Mouse (Mus musculus) limb, embryonic 14.5 days (tissue): ENCODE measurements around the gene Rbks. TPM values are rescaled to one million over a fixed set of nuclear protein-coding genes. Genes with fewer than 3 reads are reported as not detected.
A peak's percentile ranks its signal among the peaks of the same experiment; 100 is the strongest.

ENCODE experiments used
- ATAC-seq: fragments of 200-750 bp; cut with Nextera tagmentation; 2 replicates; pipeline ENCODE4 v1.8.0; 2017; ENCODE audit warnings: low read depth, moderate number of reproducible peaks, moderate TSS enrichment; ENCODE audit not compliant: low FRiP score
- DNase-seq: peaks from one replicate; pipeline ENCODE4 v3.0.0-alpha.2; 2015; ENCODE audit warnings: low spot score
- H3K27ac ChIP-seq: fragments of 300-500 bp; sonication (generic); replicated peaks from 2 replicates; pipeline ENCODE4 v1.5.1; 2014; ENCODE audit warnings: low read depth, mild to moderate bottlenecking, low read length, moderate library complexity, mixed read lengths
- H3K27me3 ChIP-seq: fragments of 300-500 bp; sonication (generic); 2 replicates; pipeline ENCODE4 v1.6.1; 2014; ENCODE audit warnings: low read length, mixed read lengths; ENCODE audit not compliant: control insufficient read depth, insufficient read depth
- H3K36me3 ChIP-seq: fragments of 300-500 bp; sonication (generic); 2 replicates; pipeline ENCODE4 v1.6.1; 2014; ENCODE audit warnings: mild to moderate bottlenecking, low read length, moderate library complexity, mixed read lengths; ENCODE audit not compliant: control insufficient read depth, insufficient read depth
- H3K4me1 ChIP-seq: fragments of 300-500 bp; sonication (generic); 2 replicates; pipeline ENCODE4 v1.6.1; 2014; ENCODE audit warnings: antibody characterized with exemption, low read length, mixed read lengths; ENCODE audit not compliant: control insufficient read depth, insufficient read depth
- H3K4me2 ChIP-seq: fragments of 300-500 bp; sonication (generic); replicated peaks from 2 replicates; pipeline ENCODE4 v1.6.1; 2014; ENCODE audit warnings: low read depth, mild to moderate bottlenecking, low read length, moderate library complexity; ENCODE audit not compliant: severe bottlenecking
- H3K4me3 ChIP-seq: fragments of 300-500 bp; sonication (generic); replicated peaks from 2 replicates; pipeline ENCODE4 v1.5.1; 2014; ENCODE audit warnings: low read length
- H3K9ac ChIP-seq: fragments of 300-500 bp; sonication (generic); 2 replicates; pipeline ENCODE4 v1.6.1; 2014; ENCODE audit warnings: mild to moderate bottlenecking, low read depth, low read length, moderate library complexity; ENCODE audit not compliant: severe bottlenecking
- H3K9me3 ChIP-seq: fragments of 300-500 bp; sonication (generic); 2 replicates; pipeline ENCODE4 v1.6.1; 2016; ENCODE audit warnings: low read length; ENCODE audit not compliant: control insufficient read depth
- POLR2A ChIP-seq: fragments of 200-500 bp; IDR thresholded peaks from 2 replicates; pipeline ENCODE4 v1.8.0; 2012; ENCODE audit warnings: inconsistent platforms, mild to moderate bottlenecking, moderate library complexity, borderline replicate concordance; ENCODE audit not compliant: insufficient read depth, insufficient read length; ENCODE audit errors: extremely low read depth
- WGBS: fragments of 180-500 bp; shearing (Covaris S2); extraction: QIAGEN DNeasy Blood & Tissue Kit; methylation state at CpG from one replicate; pipeline ENCODE4 v1.1.7; 2014; 5-methylcytosine and 5-hydroxymethylcytosine counted together
- polyA plus RNA-seq, 2 experiments: library from polyadenylated mRNA; depleted of rRNA in 1 of 2; stranded (reverse) in 1 of 2; unstranded in 1 of 2; fragments of >200 nt; fragmentation: Nextera tagmentation in 1 of 2; extraction: Ambion mirVana in 1 of 2; gene quantifications; 2 replicates each; pipeline versions ENCODE4 v1.2.1 to v1.2.3; 2012 to 2014

Gene Rbks
- polyA plus RNA-seq, 2 experiments: 1.9 to 2.2 TPM

DNA sequence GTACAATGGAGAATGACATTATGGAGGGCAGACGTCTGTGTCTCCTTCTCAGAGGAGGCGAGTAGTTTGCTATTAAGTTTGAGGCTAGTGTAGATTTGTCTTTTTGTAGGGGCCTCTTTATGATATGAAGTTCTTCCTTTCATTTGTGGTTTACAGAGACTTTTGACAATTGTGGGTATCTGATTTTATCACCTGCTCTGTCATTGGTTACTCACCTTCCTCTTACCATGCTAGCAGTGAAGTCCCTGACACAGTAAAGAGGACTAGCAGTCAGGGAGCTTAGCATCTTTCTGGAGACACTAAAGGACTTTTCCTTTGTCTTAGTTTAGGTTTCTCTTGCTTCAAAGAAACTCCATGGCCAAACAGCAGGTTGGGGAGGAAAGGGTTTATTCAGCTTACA, 28.5 kb upstream of the Rbks start:
- Histone ChIP-seq H3K27me3 (no peaks in the 10 kb centered on the region), H3K9ac (no peak overlapping the region), H3K36me3 (no peaks in the 10 kb centered on the region), H3K4me3 (no peak overlapping the region), H3K9me3 (no peaks in the 10 kb centered on the region), H3K27ac (no peak overlapping the region), H3K4me1 (no peaks in the 10 kb centered on the region), H3K4me2 (no peak overlapping the region)
- ATAC-seq (no peak), DNase-seq (no peak)
- WGBS: 97% methylated on average over 2 of the region's 2 CpGs
- TF ChIP-seq POLR2A: no peak

DNA sequence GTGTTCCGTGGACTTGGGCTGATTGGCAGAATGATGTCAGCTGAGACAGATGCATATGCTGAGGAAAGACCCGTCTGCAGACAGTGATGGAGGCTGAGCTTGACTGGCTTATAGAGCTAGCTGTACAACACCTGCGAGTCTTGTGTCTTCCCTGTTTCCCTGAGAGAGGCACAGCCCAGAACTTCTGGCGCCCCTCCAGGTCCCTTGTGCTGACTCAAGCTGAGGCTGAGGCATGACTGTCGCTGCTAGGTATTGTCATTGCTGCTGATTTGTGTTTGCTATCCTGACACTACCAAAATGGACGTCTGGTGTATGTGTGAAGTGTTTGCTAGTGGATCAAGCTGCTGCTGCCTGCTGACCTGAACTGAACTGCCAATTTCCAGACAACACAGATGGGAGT, 27.1 kb upstream of the Rbks start:
- H3K4me3 ChIP-seq: no peak overlapping the region
- DNase-seq: no peak
- no peaks in the 10 kb centered on the region for H3K9me3 ChIP-seq
- TF ChIP-seq POLR2A: no peak
- WGBS: 66% methylated on average over 6 of the region's 6 CpGs
- no peak overlapping the region for H3K27ac ChIP-seq
- H3K36me3 ChIP-seq: no peaks in the 10 kb centered on the region
- H3K4me2 ChIP-seq: no peak overlapping the region
- no peaks in the 10 kb centered on the region for H3K4me1 ChIP-seq
- H3K9ac ChIP-seq: no peak overlapping the region
- no peaks in the 10 kb centered on the region for H3K27me3 ChIP-seq
- no peak for ATAC-seq

DNA sequence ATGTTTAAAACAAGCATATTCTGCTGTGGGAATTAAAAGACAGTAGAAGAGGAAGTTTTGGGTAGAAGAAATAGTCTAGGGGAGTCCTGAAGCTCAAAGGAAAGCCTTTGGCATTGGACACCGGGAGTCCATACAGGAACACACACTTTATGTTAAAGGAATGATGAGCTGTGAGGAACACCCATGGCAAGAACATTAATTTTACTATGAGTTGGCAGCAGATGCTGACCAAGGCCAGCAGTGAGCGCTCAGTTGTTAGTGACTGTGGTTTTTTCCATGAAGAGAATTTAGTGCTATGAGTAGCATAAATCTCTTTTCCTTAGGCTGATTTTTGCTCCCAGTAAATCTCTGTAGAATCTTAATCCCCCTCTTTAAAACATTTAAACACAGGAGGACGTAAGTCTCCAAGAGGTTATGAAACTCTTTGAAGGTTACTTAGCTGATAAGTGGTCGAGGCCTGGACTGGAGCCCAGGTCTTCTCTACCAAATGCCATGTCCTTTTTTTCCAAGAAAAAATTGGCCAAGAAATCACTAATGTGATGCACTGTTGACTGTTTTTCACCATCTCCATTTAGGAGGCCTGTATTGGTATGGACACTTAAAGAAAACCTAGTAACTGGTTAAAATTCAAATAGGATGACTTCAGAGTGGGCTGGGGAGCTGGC, 18.2 kb upstream of the Rbks start:
- H3K27me3 ChIP-seq: no peaks in the 10 kb centered on the region
- no peak for ATAC-seq
- WGBS: 52% methylated on average over 4 of the region's 4 CpGs
- H3K27ac ChIP-seq: no peak overlapping the region
- no peaks in the 10 kb centered on the region for H3K9me3 ChIP-seq
- no peak overlapping the region for H3K9ac ChIP-seq
- H3K4me3 ChIP-seq: no peak overlapping the region
- DNase-seq: peak; percentile 20
- H3K4me1 ChIP-seq: no peaks in the 10 kb centered on the region
- H3K36me3 ChIP-seq: no peaks in the 10 kb centered on the region
- H3K4me2 ChIP-seq: no peak overlapping the region
- no peak for TF ChIP-seq POLR2A

DNA sequence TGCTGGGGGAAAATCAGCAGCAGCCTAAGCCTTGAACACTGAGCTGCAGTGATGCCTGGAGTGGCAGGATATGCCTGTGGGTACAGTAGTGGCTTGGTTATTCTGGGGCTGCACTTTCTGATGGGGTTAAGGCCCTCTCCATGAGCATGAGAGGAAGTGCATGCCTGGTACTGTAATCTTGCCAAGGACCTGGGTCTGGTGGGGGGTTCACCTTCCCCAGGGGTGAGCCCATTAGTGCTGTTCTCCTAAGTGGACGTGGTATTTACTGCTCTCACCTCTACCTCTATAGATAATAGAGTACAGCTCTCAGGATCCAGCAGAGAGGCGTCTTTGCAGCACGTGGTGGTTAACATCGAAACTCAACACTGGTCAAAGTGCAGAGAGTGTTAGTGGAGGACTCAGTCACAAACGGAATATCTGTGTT, 16.4 kb upstream of the Rbks start:
- no peak overlapping the region for H3K9ac ChIP-seq
- no peak overlapping the region for H3K4me3 ChIP-seq
- no peak overlapping the region for H3K27ac ChIP-seq
- no peaks in the 10 kb centered on the region for H3K27me3 ChIP-seq
- no peak overlapping the region for H3K4me2 ChIP-seq
- WGBS: 58% methylated on average over 5 of the region's 5 CpGs
- no peaks in the 10 kb centered on the region for H3K9me3 ChIP-seq
- no peaks in the 10 kb centered on the region for H3K4me1 ChIP-seq
- ATAC-seq (no peak), DNase-seq (no peak)
- TF ChIP-seq POLR2A: no peak
- no peaks in the 10 kb centered on the region for H3K36me3 ChIP-seq

DNA sequence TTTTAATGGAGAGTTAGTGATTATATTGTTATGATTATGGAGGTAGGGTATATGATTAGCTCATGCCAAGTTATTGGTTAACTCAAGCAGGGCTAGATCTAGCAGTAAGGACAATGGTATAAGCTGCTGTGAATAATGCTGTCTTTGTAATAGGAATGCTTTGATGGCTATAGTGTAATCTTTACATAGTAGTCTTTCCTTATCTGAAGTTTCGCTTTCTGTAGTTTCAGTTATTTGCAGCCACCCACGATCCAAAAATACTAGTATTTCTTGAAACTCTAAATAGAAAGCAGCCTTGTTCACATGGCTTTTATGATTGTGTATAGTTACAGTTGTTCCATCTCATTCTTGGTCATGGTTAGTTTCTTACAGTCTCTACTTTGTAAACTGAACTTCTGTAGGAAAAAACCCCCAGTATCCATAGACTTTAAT, 15.9 kb upstream of the Rbks start:
- no peak overlapping the region for H3K4me2 ChIP-seq
- no peak for TF ChIP-seq POLR2A
- no peak overlapping the region for H3K4me3 ChIP-seq
- no peaks in the 10 kb centered on the region for H3K36me3 ChIP-seq
- no peak overlapping the region for H3K27ac ChIP-seq
- H3K4me1 ChIP-seq: no peaks in the 10 kb centered on the region
- 92% methylated on average over 2 of the region's 2 CpGs for WGBS
- H3K27me3 ChIP-seq: no peaks in the 10 kb centered on the region
- no peak overlapping the region for H3K9ac ChIP-seq
- no peaks in the 10 kb centered on the region for H3K9me3 ChIP-seq
- no peak for DNase-seq
- no peak for ATAC-seq
